Mouse (Mus musculus) granulocyte monocyte progenitor cell, adult 5-6 weeks (primary cell): ENCODE data around the gene BC030499. TPM values are rescaled to one million over a fixed set of nuclear protein-coding genes. Genes with fewer than 3 reads are reported as not detected.

ENCODE experiments used
- ATAC-seq: replicated peaks from 2 replicates; pipeline ENCODE4 v1.8.0; 2016; ENCODE audit warnings: mild to moderate bottlenecking, moderate TSS enrichment, inconsistent platforms; ENCODE audit not compliant: poor library complexity, severe bottlenecking
- total RNA-seq, 2 experiments: library from RNA; stranded (forward) in 1 of 2; stranded (reverse) in 1 of 2; fragments of 200-712, 200-1000 nt in 1 of 2; fragments of >200 nt in 1 of 2; fragmentation: Nextera tagmentation in 1 of 2; gene quantifications; 2 replicates each; pipeline ENCODE4 v1.2.3; 2014 to 2017

BC030499 gene
- total RNA-seq, 2 experiments from 2014 or later, result not detected

GRCm38 (mm10) chr11:78344328-78344889, 53.8 kb downstream of the BC030499 start:
- no peak for ATAC-seq

- peak; percentile 24 for ATAC-seq
These were observed 54.5 kb downstream of the BC030499 start for GRCm38 (mm10) chr11:78344890-78345715.

GRCm38 (mm10) chr11:78345801-78346200, 55.2 kb downstream of the BC030499 start:
- peak; percentile 68 for ATAC-seq

Other genes starting within 250 kb of the BC030499 start
- 17.8 and 18.7 TPM in 2 replicates for gene Eral1, start 210.5 kb upstream of the BC030499 start, total RNA-seq (2014; fragmentation: Nextera tagmentation)
- 27.4 and 32.0 TPM in 2 replicates for gene Eral1, start 210.5 kb upstream of the BC030499 start, total RNA-seq (2017)
- 13.5 and 16.8 TPM in 2 replicates for gene Fam222b, start 196.2 kb upstream of the BC030499 start, total RNA-seq (2014; fragmentation: Nextera tagmentation)
- gene Fam222b, start 196.2 kb upstream of the BC030499 start, total RNA-seq (2017), result 3.7 and 6.5 TPM in 2 replicates
- 4.9 and 7.3 TPM in 2 replicates for gene Traf4, start 125.3 kb upstream of the BC030499 start, total RNA-seq (2014; fragmentation: Nextera tagmentation)
- gene Traf4, start 125.3 kb upstream of the BC030499 start, total RNA-seq (2017), result 2.8 and 3.6 TPM in 2 replicates
- 3.5 and 14.4 TPM in 2 replicates for gene Nek8, start 114.2 kb upstream of the BC030499 start, total RNA-seq (2014; fragmentation: Nextera tagmentation)
- 5.8 and 6.1 TPM in 2 replicates for gene Nek8, start 114.2 kb upstream of the BC030499 start, total RNA-seq (2017)
- 1.1 and 3.5 TPM in 2 replicates for gene Tlcd1, start 114.1 kb upstream of the BC030499 start, total RNA-seq (2014; fragmentation: Nextera tagmentation)
- 2.9 and 4.1 TPM in 2 replicates for gene Tlcd1, start 114.1 kb upstream of the BC030499 start, total RNA-seq (2017)
- gene Rpl23a, start 107.3 kb upstream of the BC030499 start, total RNA-seq (2014; fragmentation: Nextera tagmentation), result 5,451 and 5,560 TPM in 2 replicates
- 3,079 and 3,080 TPM in 2 replicates for gene Rpl23a, start 107.3 kb upstream of the BC030499 start, total RNA-seq (2017)
- gene Rab34, start 102.4 kb upstream of the BC030499 start, total RNA-seq (2014; fragmentation: Nextera tagmentation), result 6.1 and 7.2 TPM in 2 replicates
- 1.5 and 3.6 TPM in 2 replicates for gene Rab34, start 102.4 kb upstream of the BC030499 start, total RNA-seq (2017)
- not detected in 2 replicates for gene Proca1, start 97.4 kb upstream of the BC030499 start, total RNA-seq (2014; fragmentation: Nextera tagmentation)
- not detected in 2 replicates for gene Proca1, start 97.4 kb upstream of the BC030499 start, total RNA-seq (2017)
- gene Sdf2, start 45.1 kb upstream of the BC030499 start, total RNA-seq (2014; fragmentation: Nextera tagmentation), result 76.9 and 79.6 TPM in 2 replicates
- gene Sdf2, start 45.1 kb upstream of the BC030499 start, total RNA-seq (2017), result 41.4 and 48.8 TPM in 2 replicates
- gene Supt6, start 44.9 kb upstream of the BC030499 start, total RNA-seq (2014; fragmentation: Nextera tagmentation), result 39.3 and 42.7 TPM in 2 replicates
- gene Supt6, start 44.9 kb upstream of the BC030499 start, total RNA-seq (2017), result 35.2 and 41.1 TPM in 2 replicates
- gene 2610507B11Rik, start 29.1 kb upstream of the BC030499 start, total RNA-seq (2014; fragmentation: Nextera tagmentation), result 67.9 and 73.6 TPM in 2 replicates
- 70.6 and 76.0 TPM in 2 replicates for gene 2610507B11Rik, start 29.1 kb upstream of the BC030499 start, total RNA-seq (2017)
- gene Spag5, start 10.7 kb downstream of the BC030499 start, total RNA-seq (2014; fragmentation: Nextera tagmentation), result 11.9 and 25.4 TPM in 2 replicates
- gene Spag5, start 10.7 kb downstream of the BC030499 start, total RNA-seq (2017), result 50.8 and 57.7 TPM in 2 replicates
- 0.69 and 2.8 TPM in 2 replicates for gene Aldoc, start 32.1 kb downstream of the BC030499 start, total RNA-seq (2014; fragmentation: Nextera tagmentation)
- 0.15 TPM in 1 of 2 replicates, not detected in the other for gene Aldoc, start 32.1 kb downstream of the BC030499 start, total RNA-seq (2017)
- gene Pigs, start 37.6 kb downstream of the BC030499 start, total RNA-seq (2014; fragmentation: Nextera tagmentation), result 47.6 and 51.6 TPM in 2 replicates
- gene Pigs, start 37.6 kb downstream of the BC030499 start, total RNA-seq (2017), result 13.7 and 14.9 TPM in 2 replicates
- 24.0 and 41.0 TPM in 2 replicates for gene Unc119, start 52.6 kb downstream of the BC030499 start, total RNA-seq (2014; fragmentation: Nextera tagmentation)
- 11.9 and 18.5 TPM in 2 replicates for gene Unc119, start 52.6 kb downstream of the BC030499 start, total RNA-seq (2017)
- not detected in 2 replicates for gene Foxn1, start 95.7 kb downstream of the BC030499 start, total RNA-seq (2014; fragmentation: Nextera tagmentation)
- gene Foxn1, start 95.7 kb downstream of the BC030499 start, total RNA-seq (2017), result not detected in 2 replicates
- not detected in 2 replicates for gene Slc13a2, start 131.4 kb downstream of the BC030499 start, total RNA-seq (2014; fragmentation: Nextera tagmentation)
- gene Slc13a2, start 131.4 kb downstream of the BC030499 start, total RNA-seq (2017), result not detected in 2 replicates
- 4.2 TPM in 1 of 2 replicates, not detected in the other for gene Slc46a1, start 174.9 kb downstream of the BC030499 start, total RNA-seq (2014; fragmentation: Nextera tagmentation)
- gene Slc46a1, start 174.9 kb downstream of the BC030499 start, total RNA-seq (2017), result 1.9 and 2.7 TPM in 2 replicates
- not detected in 2 replicates for gene Sarm1, start 206.9 kb downstream of the BC030499 start, total RNA-seq (2014; fragmentation: Nextera tagmentation)
- not detected in 2 replicates for gene Sarm1, start 206.9 kb downstream of the BC030499 start, total RNA-seq (2017)
- gene Vtn, start 208.2 kb downstream of the BC030499 start, total RNA-seq (2014; fragmentation: Nextera tagmentation), result not detected in 2 replicates
- gene Vtn, start 208.2 kb downstream of the BC030499 start, total RNA-seq (2017), result not detected in 2 replicates
- gene Sebox, start 212.6 kb downstream of the BC030499 start, total RNA-seq (2014; fragmentation: Nextera tagmentation), result not detected in 2 replicates
- gene Sebox, start 212.6 kb downstream of the BC030499 start, total RNA-seq (2017), result not detected in 2 replicates
- 21.9 and 36.8 TPM in 2 replicates for gene Tmem199, start 221.3 kb downstream of the BC030499 start, total RNA-seq (2014; fragmentation: Nextera tagmentation)
- 25.5 and 29.9 TPM in 2 replicates for gene Tmem199, start 221.3 kb downstream of the BC030499 start, total RNA-seq (2017)
- gene Poldip2, start 221.4 kb downstream of the BC030499 start, total RNA-seq (2014; fragmentation: Nextera tagmentation), result 61.3 and 68.8 TPM in 2 replicates
- 64.5 and 85.8 TPM in 2 replicates for gene Poldip2, start 221.4 kb downstream of the BC030499 start, total RNA-seq (2017)
- 13.2 and 15.1 TPM in 2 replicates for gene Tnfaip1, start 245.5 kb downstream of the BC030499 start, total RNA-seq (2014; fragmentation: Nextera tagmentation)
- 3.3 and 5.6 TPM in 2 replicates for gene Tnfaip1, start 245.5 kb downstream of the BC030499 start, total RNA-seq (2017)
- gene Ift20, start 245.5 kb downstream of the BC030499 start, total RNA-seq (2014; fragmentation: Nextera tagmentation), result 81.0 and 106 TPM in 2 replicates
- 138 and 194 TPM in 2 replicates for gene Ift20, start 245.5 kb downstream of the BC030499 start, total RNA-seq (2017)